In genomic region chr13:34129485-34130225, GRCm38 (mm10) we compare ENCODE assay signal across 9 mouse cellular contexts. TPM values are rescaled to one million over a fixed set of nuclear protein-coding genes. Genes with fewer than 3 reads are reported as not detected.
DNase-seq lines count a peak whose midpoint lies in the region; ATAC-seq lines count a peak whose summit lies in the region.
"Had no signal": no experiment of that assay in that cellular context is flagged by ENCODE, and none has a peak within 500 bp of the region (broad histone marks: within the 10 kb centered on the region; RNA-seq: fewer than 3 reads in every experiment).

No protein-coding gene starts in this region.

- no peaks in the 10 kb centered on the region for H3K9me3 ChIP-seq in intestine, embryonic 16.5 days (ENCODE audit: control insufficient read depth, low read length)
- H3K9me3 ChIP-seq in limb, embryonic 13.5 days = no peaks in the 10 kb centered on the region
- no peaks in the 10 kb centered on the region for H3K9me3 ChIP-seq in midbrain, embryonic 15.5 days
- H3K9me3 ChIP-seq in stomach, embryonic 16.5 days (replicated peaks; ENCODE audit: control insufficient read depth, low read length) = no peaks in the 10 kb centered on the region

- H3K4me2 ChIP-seq in intestine, embryonic 16.5 days (ENCODE audit: low read depth, low read length) = peak overlapping the region; percentile 96
- peak overlapping the region; percentile 80 for H3K4me2 ChIP-seq in limb, embryonic 13.5 days (replicated peaks)
- peak overlapping the region; percentile 82 for H3K4me2 ChIP-seq in midbrain, embryonic 15.5 days
- peak overlapping the region; percentile 91 for H3K4me2 ChIP-seq in stomach, embryonic 16.5 days (ENCODE audit: low read depth, low read length)

- peaks cover 3% of the 10 kb centered on the region; the same call in 1 of the 2 replicates for H3K27me3 ChIP-seq in intestine, embryonic 16.5 days (replicated peaks; ENCODE audit: control insufficient read depth, insufficient read depth, low read length)
- peaks cover 12% of the 10 kb centered on the region; the same call in 1 of the 2 replicates for H3K27me3 ChIP-seq in limb, embryonic 13.5 days
- no peaks in the 10 kb centered on the region for H3K27me3 ChIP-seq in midbrain, embryonic 15.5 days (replicated peaks)
- H3K27me3 ChIP-seq in stomach, embryonic 16.5 days (ENCODE audit: control insufficient read depth, insufficient read depth, low read length) = no peaks in the 10 kb centered on the region; the same call in 1 of the 2 replicates
- H3K27me3 ChIP-seq: Patski had no signal

- peak; percentile 27 for ATAC-seq in intestine, embryonic 16.5 days
- ATAC-seq in limb, embryonic 13.5 days (ENCODE audit: low FRiP score, low read depth) = peak; percentile 49
- peak; percentile 7; the same call in 1 of the 2 replicates for ATAC-seq in midbrain, embryonic 15.5 days (replicated peaks)
- peak; percentile 32; the same call in 1 of the 2 replicates for ATAC-seq in stomach, embryonic 16.5 days (ENCODE audit: insufficient read depth, low FRiP score)

- H3K4me1 ChIP-seq in intestine, embryonic 16.5 days (ENCODE audit: control insufficient read depth, insufficient read depth, low read length) = peaks cover 21% of the 10 kb centered on the region
- peaks cover 58% of the 10 kb centered on the region for H3K4me1 ChIP-seq in limb, embryonic 13.5 days
- peaks cover 28% of the 10 kb centered on the region for H3K4me1 ChIP-seq in midbrain, embryonic 15.5 days
- peaks cover 27% of the 10 kb centered on the region for H3K4me1 ChIP-seq in stomach, embryonic 16.5 days (ENCODE audit: control insufficient read depth, insufficient read depth, low read length)

- WGBS in intestine, embryonic 16.5 days = under 1% methylated on average over 31 of the region's 31 CpGs
- under 1% methylated on average over 31 of the region's 31 CpGs for WGBS in limb, embryonic 13.5 days
- 0% methylated on average over 31 of the region's 31 CpGs for WGBS in midbrain, embryonic 15.5 days
- WGBS in stomach, embryonic 16.5 days = under 1% methylated on average over 31 of the region's 31 CpGs

- DNase-seq in cerebellum, adult 9-11 months = peak; percentile 30
- no peak for DNase-seq in cerebellum, adult 8-10 months
- peak; percentile 26 for DNase-seq in adrenal gland, postnatal 14 days
- DNase-seq in frontal cortex, postnatal 14 days (ENCODE audit: low spot score in 2 of 2) = peak; percentile 63 to 68

- no peaks in the 10 kb centered on the region for H3K36me3 ChIP-seq in intestine, embryonic 16.5 days (ENCODE audit: control insufficient read depth, insufficient read depth, low read length)
- peaks cover 9% of the 10 kb centered on the region; the same call in 1 of the 2 replicates for H3K36me3 ChIP-seq in limb, embryonic 13.5 days
- H3K36me3 ChIP-seq in midbrain, embryonic 15.5 days (replicated peaks) = no peaks in the 10 kb centered on the region; the same call in 1 of the 2 replicates
- H3K36me3 ChIP-seq in stomach, embryonic 16.5 days (ENCODE audit: control insufficient read depth, insufficient read depth, low read length) = no peaks in the 10 kb centered on the region

- H3K27ac ChIP-seq in intestine, embryonic 16.5 days (ENCODE audit: low read length) = peak overlapping the region; percentile 51; the same call in 1 of the 2 replicates
- H3K27ac ChIP-seq in limb, embryonic 13.5 days = peak overlapping the region; percentile 64
- H3K27ac ChIP-seq in midbrain, embryonic 15.5 days = peak overlapping the region; percentile 100
- peak overlapping the region; percentile 72 for H3K27ac ChIP-seq in stomach, embryonic 16.5 days (ENCODE audit: low read length)

- peak overlapping the region; percentile 71 for H3K9ac ChIP-seq in intestine, embryonic 16.5 days (ENCODE audit: low read depth, low read length)
- peak overlapping the region; percentile 71 for H3K9ac ChIP-seq in limb, embryonic 13.5 days
- peak overlapping the region; percentile 100 for H3K9ac ChIP-seq in midbrain, embryonic 15.5 days
- peak overlapping the region; percentile 72 for H3K9ac ChIP-seq in stomach, embryonic 16.5 days (ENCODE audit: low read length)

- H3K4me3 ChIP-seq in intestine, embryonic 16.5 days (ENCODE audit: low read length) = peak overlapping the region; percentile 75
- peak overlapping the region; percentile 69 for H3K4me3 ChIP-seq in limb, embryonic 13.5 days
- H3K4me3 ChIP-seq in midbrain, embryonic 15.5 days = peak overlapping the region; percentile 99
- peak overlapping the region; percentile 72 for H3K4me3 ChIP-seq in stomach, embryonic 16.5 days (replicated peaks; ENCODE audit: low read length)

RNA-seq across cellular contexts. Expression of gene Tubb2b, which starts 0.6 kb away (rescaled TPM):
- total RNA-seq in adrenal gland, postnatal 14 days (2021) = 5.5 and 22.5 TPM in 2 replicates
- polyA plus RNA-seq in intestine, embryonic 16.5 days (2015; fragmentation: Nextera tagmentation; extraction: Ambion mirVana) = 30.4 and 36.0 TPM in 2 replicates
- polyA plus RNA-seq in limb, embryonic 13.5 days (2015; fragmentation: Nextera tagmentation; extraction: Ambion mirVana) = 40.1 and 42.0 TPM in 2 replicates
- polyA plus RNA-seq in midbrain, embryonic 15.5 days (2015; fragmentation: Nextera tagmentation; extraction: Ambion mirVana) = 1,126 and 1,130 TPM in 2 replicates
- polyA plus RNA-seq in stomach, embryonic 16.5 days (2015; fragmentation: Nextera tagmentation; extraction: Ambion mirVana) = 41.7 and 45.5 TPM in 2 replicates

RNA-seq across cellular contexts. Expression of gene Psmg4, which starts 33.1 kb away (rescaled TPM):
- 30.2 and 40.3 TPM in 2 replicates for total RNA-seq in adrenal gland, postnatal 14 days (2021)
- 66.7 and 67.2 TPM in 2 replicates for polyA plus RNA-seq in intestine, embryonic 16.5 days (2015; fragmentation: Nextera tagmentation; extraction: Ambion mirVana)
- 95.7 and 97.2 TPM in 2 replicates for polyA plus RNA-seq in limb, embryonic 13.5 days (2015; fragmentation: Nextera tagmentation; extraction: Ambion mirVana)
- 66.6 and 69.2 TPM in 2 replicates for polyA plus RNA-seq in midbrain, embryonic 15.5 days (2015; fragmentation: Nextera tagmentation; extraction: Ambion mirVana)
- 58.8 and 62.9 TPM in 2 replicates for polyA plus RNA-seq in stomach, embryonic 16.5 days (2015; fragmentation: Nextera tagmentation; extraction: Ambion mirVana)

RNA-seq across cellular contexts. Expression of gene Tubb2a, which starts 51.8 kb away (rescaled TPM):
- total RNA-seq in adrenal gland, postnatal 14 days (2021) = 46.1 and 59.9 TPM in 2 replicates
- 149 and 162 TPM in 2 replicates for polyA plus RNA-seq in intestine, embryonic 16.5 days (2015; fragmentation: Nextera tagmentation; extraction: Ambion mirVana)
- polyA plus RNA-seq in limb, embryonic 13.5 days (2015; fragmentation: Nextera tagmentation; extraction: Ambion mirVana) = 150 and 152 TPM in 2 replicates
- polyA plus RNA-seq in midbrain, embryonic 15.5 days (2015; fragmentation: Nextera tagmentation; extraction: Ambion mirVana) = 3,188 and 3,263 TPM in 2 replicates
- polyA plus RNA-seq in stomach, embryonic 16.5 days (2015; fragmentation: Nextera tagmentation; extraction: Ambion mirVana) = 221 and 243 TPM in 2 replicates

Comparison
In these comparisons a context has a peak if more than half of its experiments do, and no peak if none do; other contexts are left out.
1. RNA of gene Tubb2b, which starts 0.6 kb away (polyA plus RNA-seq): 1,126 to 1,130 TPM in midbrain, embryonic 15.5 days; 41.7 to 45.5 TPM in stomach, embryonic 16.5 days, 40.1 to 42.0 TPM in limb, embryonic 13.5 days and 30.4 to 36.0 TPM in intestine, embryonic 16.5 days; every median in the first group is over 10 times any median in the second.
2. RNA of gene Tubb2a, which starts 51.8 kb away (polyA plus RNA-seq): 3,188 to 3,263 TPM in midbrain, embryonic 15.5 days; 221 to 243 TPM in stomach, embryonic 16.5 days, 149 to 162 TPM in intestine, embryonic 16.5 days and 150 to 152 TPM in limb, embryonic 13.5 days; every median in the first group is over 10 times any median in the second.
3. Peak in every context shown above with its lines, with median percentiles within 50 percentile points of each other: ATAC-seq, H3K27ac ChIP-seq, H3K4me2 ChIP-seq, H3K4me3 ChIP-seq and H3K9ac ChIP-seq.